Mouse (Mus musculus): ENCODE measurements around the gene Unc13d. TPM values are rescaled to one million over a fixed set of nuclear protein-coding genes. Genes with fewer than 3 reads are reported as not detected.

Gene Unc13d
- total RNA-seq, 2 experiments from 2014 or later = 1.6 to 3.0 TPM

GRCm38 (mm10) chr11:116078676-116079320 is 1.0 kb upstream of the Unc13d start:
- DNase-seq (ENCODE audit: low spot score in 2 of 2) = no peak

DNA sequence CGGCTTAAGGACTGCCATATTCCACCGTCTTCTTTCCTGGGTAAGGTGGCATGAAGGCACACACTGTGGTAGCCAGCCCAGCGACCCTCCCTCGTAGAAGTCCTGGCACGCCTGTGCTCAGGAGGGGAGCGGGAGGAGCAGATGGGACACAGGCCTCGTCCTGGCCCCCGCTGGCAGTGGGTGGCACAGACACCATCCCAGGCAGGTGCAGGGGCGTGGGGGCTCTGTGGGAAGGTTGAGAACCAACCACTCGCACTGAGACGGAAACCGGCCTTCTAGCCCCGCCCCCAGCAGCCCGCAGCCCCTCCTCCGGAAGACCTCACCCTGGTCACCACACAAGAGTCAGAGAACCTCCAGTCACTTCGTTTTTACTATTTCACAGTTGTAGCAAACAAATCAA is 460 bp upstream of the Unc13d start:
- no peak for DNase-seq (ENCODE audit: low spot score in 2 of 2)

DNA sequence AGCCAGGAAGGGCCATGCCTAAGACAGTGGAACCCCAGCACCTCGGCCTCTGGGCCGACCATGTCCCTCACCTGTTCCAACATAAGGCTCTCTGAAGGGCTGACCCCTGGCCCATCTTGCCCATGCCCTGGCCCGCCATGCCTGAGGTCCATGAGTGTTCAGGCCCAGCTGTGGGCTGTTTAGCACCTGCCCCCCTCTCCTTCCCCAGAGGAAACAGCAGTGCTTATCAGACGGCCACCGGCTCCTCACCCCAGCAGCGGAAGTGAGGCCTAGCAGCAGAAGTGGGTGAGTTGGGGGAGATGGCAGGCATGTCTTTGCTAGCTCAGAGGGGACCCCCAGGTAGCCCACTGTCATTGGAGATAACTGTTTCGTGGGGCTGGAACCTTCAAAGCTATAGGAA is 925 bp downstream of the Unc13d start:
- no peak for DNase-seq (ENCODE audit: low spot score in 2 of 2)

GRCm38 (mm10) chr11:116076266-116076540 is 1.6 kb downstream of the Unc13d start:
- no peak for DNase-seq (ENCODE audit: low spot score in 2 of 2)

DNA sequence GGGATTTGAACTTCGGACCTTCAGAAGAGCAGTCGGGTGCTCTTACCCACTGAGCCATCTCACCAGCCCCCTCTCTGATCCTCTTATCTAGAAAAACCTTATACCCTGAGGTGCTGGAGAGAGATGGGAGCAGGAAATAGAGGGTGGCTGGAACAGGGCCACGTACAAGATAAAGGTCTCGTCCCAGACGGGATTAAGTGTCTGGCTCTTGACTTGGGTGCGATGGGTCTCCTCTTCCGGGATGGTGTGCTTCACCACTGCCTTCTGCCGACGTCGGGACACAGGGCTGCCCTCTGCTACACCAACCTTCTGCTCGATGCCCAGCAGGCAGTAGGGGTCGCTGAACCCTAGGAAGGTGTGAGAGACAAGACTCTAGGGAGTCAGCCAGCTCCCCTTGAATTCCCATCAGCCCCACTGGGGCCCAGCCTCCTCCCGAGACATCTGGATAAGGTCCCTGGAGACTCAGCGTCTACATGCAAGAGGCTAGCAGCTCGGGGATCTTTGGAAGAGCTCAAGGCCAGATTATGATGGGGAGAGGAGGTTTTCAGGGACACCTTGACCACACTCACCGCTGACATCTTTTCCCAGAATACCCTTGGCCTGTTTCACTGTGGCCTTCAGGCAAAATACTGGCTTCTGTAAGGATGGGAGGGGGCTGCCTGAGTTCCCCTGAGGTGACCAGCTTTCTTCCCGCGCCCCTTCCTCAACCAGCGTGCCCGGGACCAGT is 2.1 kb downstream of the Unc13d start:
- DNase-seq (ENCODE audit: low spot score in 2 of 2) = no peak

GRCm38 (mm10) chr11:116074436-116074991 is 3.2 kb downstream of the Unc13d start:
- DNase-seq (ENCODE audit: low spot score in 2 of 2) = no peak

GRCm38 (mm10) chr11:116072608-116073007 is 5.2 kb downstream of the Unc13d start:
- DNase-seq (ENCODE audit: low spot score in 2 of 2) = no peak

GRCm38 (mm10) chr11:116071510-116071909 is 6.3 kb downstream of the Unc13d start:
- DNase-seq (ENCODE audit: low spot score in 2 of 2) = no peak

DNA sequence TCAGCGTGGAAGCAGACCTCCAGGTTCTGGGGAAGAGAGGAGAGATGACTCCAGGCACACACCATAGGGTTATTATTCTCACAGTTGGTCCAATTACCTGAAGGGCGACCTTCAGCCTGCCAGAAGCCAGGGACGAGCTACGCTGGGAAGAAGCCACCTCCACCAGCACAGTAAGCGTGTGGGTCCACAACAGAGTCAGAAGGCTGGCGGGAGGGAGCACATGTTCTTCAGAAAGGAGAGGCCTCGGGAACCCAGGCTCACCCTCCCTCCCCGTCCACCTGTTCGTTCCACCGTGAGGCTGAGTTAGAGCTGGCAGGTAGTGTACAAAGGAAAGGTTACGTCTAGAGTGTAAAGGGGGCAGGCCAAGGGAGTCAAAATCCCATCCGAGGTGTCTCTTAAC is 12.4 kb downstream of the Unc13d start:
- no peak for DNase-seq (ENCODE audit: low spot score in 2 of 2)

- no peak for DNase-seq (ENCODE audit: low spot score in 2 of 2)
Measured at GRCm38 (mm10) chr11:116064187-116064867, 13.4 kb downstream of the Unc13d start.

DNA sequence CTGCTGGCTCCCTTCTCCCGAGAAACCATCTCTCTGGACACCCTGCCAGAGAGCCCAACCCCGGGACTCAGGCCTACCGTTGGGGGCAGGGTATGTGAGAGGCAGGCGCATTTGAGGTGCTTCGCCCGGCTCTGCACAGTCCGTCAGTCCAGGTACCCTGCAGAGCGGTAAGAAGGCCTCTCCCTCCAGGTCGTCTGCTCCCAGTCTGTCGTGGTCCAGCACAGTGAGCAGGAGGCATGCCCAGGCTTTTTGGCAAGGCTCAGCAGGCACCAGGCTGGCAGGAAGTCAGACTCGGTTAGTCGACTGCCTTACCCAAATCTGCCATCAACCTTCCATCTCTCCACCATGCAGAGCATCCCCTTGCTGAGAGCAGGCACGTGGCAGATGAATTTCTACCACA is 14.2 kb downstream of the Unc13d start:
- no peak for DNase-seq (ENCODE audit: low spot score in 2 of 2)

DNA sequence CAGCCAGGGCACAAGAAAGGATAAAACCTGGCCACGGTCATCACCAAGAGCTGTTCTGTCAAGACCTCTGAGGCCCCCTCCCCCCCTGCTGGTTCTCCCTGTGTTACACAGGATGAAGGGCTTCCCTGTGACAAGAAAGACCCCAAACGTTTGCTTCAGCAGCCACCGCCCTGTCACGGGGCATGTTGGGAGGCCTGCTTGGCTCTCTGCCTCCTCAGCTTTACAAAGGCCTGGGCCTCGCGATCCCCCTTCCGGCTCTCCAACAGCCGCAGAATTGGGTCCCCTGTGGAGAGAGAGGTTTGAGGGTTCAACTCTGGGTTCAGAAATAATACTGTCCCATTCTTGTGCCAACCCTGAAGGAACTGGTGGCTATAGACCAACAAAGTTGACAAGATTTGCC is 15.2 kb downstream of the Unc13d start:
- no peak for DNase-seq (ENCODE audit: low spot score in 2 of 2)

- DNase-seq (ENCODE audit: low spot score in 2 of 2) = peak in 1 of 2 experiments; percentile 57
Measured at GRCm38 (mm10) chr11:116061641-116062415, 15.9 kb downstream of the Unc13d start.

DNA sequence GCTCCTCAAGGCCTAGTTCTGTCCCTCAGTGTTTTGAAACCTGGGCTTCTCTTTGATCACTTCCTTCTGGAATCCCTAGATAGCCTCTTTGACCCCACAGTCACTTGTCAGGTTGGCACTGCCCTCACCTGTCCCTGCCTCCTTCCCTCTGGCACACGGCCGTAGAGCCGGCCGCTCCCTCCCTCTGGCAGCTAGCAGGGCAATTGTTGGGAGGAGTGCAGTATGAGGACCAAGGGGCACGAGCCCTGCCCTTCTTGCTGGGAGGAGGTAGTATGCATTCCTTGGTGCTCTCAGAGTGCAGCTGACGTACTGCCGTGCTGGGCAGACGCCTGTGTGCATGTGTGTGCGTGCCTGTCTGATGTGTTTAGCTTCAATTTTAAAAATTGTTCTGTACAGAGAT is 17.2 kb downstream of the Unc13d start:
- DNase-seq (ENCODE audit: low spot score in 2 of 2) = no peak

DNA sequence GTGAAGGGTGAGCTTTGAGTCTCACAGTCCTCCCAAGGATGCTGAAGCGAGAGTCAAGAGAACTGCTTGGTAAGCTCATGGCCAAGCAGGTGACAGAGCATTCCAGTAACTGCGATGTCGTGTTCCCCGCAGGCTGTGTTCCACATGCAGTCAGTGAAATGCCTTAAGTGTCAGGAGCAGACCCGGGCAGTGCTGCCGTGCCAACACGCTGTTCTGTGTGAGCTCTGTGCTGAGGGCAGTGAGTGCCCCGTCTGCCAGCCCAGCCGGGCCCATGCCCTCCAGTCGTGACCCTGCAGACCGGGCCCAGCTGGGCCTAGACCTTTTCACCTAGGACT is 18.1 kb downstream of the Unc13d start:
- DNase-seq (ENCODE audit: low spot score in 2 of 2) = no peak

GRCm38 (mm10) chr11:116058868-116059690 is 18.7 kb downstream of the Unc13d start:
- no peak for DNase-seq (ENCODE audit: low spot score in 2 of 2)

GRCm38 (mm10) chr11:116058022-116058614 is 19.6 kb downstream of the Unc13d start:
- peak in 1 of 2 experiments; percentile 71 for DNase-seq (ENCODE audit: low spot score in 2 of 2)

DNA sequence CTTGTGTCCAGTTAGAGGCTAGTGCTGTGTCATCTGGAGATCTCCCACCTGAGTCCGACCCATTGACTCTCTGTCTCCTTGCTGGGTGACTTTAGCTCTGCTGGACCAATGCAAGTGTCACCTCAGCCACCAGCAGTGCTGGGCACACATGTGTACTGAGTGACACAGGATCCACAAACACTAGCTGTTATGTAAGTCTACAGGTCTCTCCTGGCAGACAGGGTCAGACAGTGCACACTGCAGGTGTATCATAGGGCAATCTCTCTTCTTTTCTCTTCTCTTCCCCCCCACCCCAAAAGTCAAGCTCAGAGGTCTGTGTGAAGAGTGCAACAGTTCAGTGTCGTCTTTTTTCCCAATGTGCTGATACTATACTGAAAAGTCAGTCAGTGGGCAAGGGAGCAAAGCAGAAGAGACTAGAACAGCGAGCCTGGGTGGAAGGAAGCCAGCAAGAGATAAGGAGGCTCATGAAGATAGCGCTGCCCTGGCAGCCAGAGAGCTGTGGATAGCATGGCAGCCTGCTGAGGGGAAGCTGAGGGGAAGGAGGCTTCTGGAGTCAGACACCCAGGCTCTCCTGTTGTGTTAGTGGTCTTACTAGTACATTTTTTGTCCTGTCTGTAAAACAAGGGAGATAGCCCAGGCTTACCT is 20.4 kb downstream of the Unc13d start:
- DNase-seq (ENCODE audit: low spot score in 2 of 2) = no peak

DNA sequence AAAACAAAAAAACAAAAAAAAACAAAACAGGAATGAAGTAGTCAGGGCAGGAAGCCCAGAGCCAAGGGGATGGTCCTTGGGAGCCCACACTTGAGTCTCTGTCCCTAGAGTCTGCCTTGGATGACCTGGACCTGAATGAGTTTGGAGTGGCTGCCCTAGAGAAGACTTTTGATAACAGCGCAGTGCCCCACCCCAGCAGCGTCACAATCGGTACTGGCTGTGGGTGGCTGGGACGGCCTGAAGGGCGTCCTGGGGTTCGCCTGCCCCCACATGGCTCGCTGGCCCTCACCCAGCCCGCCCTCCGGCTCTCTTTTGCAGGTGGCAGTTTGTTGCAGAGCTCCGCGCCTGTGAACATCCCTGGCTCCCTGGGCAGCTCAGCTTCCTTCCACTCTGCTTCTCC is 21.9 kb downstream of the Unc13d start:
- no peak for DNase-seq (ENCODE audit: low spot score in 2 of 2)
